Mouse (Mus musculus): Measurements from ENCODE around the gene 4930438A08Rik. TPM values are rescaled to one million over a fixed set of nuclear protein-coding genes. Genes with fewer than 3 reads are reported as not detected.
"Not testable (repeated sequence)": the region's sequence is repeated elsewhere in the genome, so short reads cannot be mapped to it uniquely, and the experiment has no call there.

The 4930438A08Rik gene
- 0.06 TPM in 1 of 2 replicates, not detected in the other for polyA plus RNA-seq (2012; rRNA removed)

DNA sequence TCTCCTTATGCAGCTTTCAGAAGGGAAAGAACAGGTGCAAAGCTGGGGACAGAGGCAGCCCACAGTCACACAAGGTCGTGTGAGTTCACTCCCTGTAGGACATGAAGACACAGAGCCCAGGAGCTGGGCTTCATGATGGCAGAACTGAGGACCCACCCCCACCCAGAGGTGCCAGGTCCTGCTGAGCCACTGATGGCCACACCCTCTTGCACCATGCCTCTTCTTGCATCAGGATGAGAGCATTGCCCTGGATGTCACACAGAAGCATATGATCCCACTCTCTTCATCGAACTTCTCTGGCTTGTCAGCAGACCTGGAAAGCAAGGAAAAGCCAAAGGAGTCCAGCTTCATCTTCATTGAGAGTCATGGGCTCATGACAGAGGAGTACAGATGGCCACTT lies at the start of gene 4930438A08Rik:
4930438A08Rik (plus strand) TSS at position 228 of the 400 bp plus-strand sequence.
- DNase-seq: no peak
- H3K4me1 ChIP-seq (ENCODE audit: control insufficient read depth, insufficient read depth, low read length): no peaks in the 10 kb centered on the region
- no peak within 1 kb of the TSS for H3K27ac ChIP-seq (ENCODE audit: insufficient read depth, low read length)
- H3K27me3 ChIP-seq (ENCODE audit: control insufficient read depth, insufficient read depth, low read length): no peaks in the 10 kb centered on the region
- H3K4me3 ChIP-seq (replicated peaks; ENCODE audit: insufficient read depth, low read depth, low read length): no peak within 1 kb of the TSS
- TF ChIP-seq POLR2A (IDR thresholded peaks at IDR 0.05; ENCODE audit: borderline replicate concordance, insufficient read depth, low read length) (no peak), CTCF (IDR thresholded peaks at IDR 0.05; ENCODE audit: borderline replicate concordance, insufficient read depth, low read depth, low read length) (no peak)
- 50% methylated on average over 2 of the region's 2 CpGs for WGBS

DNA sequence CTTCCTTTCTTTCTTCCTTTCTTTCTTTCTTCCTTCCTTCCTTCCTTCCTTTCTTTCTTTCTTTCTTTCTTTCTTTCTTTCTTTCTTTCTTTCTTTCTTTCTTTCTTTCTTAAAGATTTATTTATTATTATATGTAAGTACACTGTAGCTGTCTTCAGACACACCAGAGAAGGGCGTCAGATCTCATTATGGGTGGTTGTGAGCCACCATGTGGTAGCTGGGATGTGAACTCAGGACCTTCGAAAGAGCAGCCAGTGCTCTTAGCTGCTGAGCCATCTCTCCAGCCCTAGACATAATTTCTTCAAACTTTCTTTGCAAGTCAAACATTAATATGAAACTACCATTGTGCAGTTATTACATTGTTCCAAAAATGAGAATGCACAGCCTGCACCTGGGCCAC lies 49.7 kb upstream of the 4930438A08Rik start:
- not testable (repeated sequence) for H3K27me3 ChIP-seq (ENCODE audit: control insufficient read depth, insufficient read depth, low read length); H3K27ac ChIP-seq (ENCODE audit: insufficient read depth, low read length); H3K4me3 ChIP-seq (replicated peaks; ENCODE audit: insufficient read depth, low read depth, low read length); H3K4me1 ChIP-seq (ENCODE audit: control insufficient read depth, insufficient read depth, low read length); DNase-seq
- 86% methylated on average over 2 of the region's 2 CpGs for WGBS

DNA sequence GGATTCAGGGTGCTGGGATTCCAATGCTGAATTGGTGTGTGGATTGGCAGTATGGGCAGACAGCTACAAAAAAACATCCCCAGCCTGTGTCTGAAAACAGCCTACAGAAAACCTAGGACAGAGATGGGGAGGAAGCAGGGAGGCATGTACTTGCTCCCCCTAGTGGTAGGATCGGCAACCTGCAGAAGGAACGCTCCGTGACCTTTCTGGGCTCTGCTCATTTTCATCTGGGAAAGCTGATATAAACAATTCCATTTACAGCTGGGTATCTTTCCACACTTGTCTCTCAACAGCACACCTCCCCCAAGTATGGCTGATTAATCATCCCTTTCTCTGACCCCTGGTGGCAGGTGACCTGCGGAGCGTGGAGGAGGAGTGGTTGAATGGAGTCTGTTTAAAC lies 48.9 kb upstream of the 4930438A08Rik start:
- peak; percentile 51 to 71 for DNase-seq
- Histone ChIP-seq H3K27ac (ENCODE audit: insufficient read depth, low read length) (no peak overlapping the region), H3K27me3 (ENCODE audit: control insufficient read depth, insufficient read depth, low read length) (no peaks in the 10 kb centered on the region), H3K4me3 (replicated peaks; ENCODE audit: insufficient read depth, low read depth, low read length) (no peak overlapping the region), H3K4me1 (ENCODE audit: control insufficient read depth, insufficient read depth, low read length) (no peaks in the 10 kb centered on the region)
- TF ChIP-seq CTCF (IDR thresholded peaks at IDR 0.05; ENCODE audit: borderline replicate concordance, insufficient read depth, low read depth, low read length) (peak; percentile 95), POLR2A (IDR thresholded peaks at IDR 0.05; ENCODE audit: borderline replicate concordance, insufficient read depth, low read length) (no peak)
- WGBS: 14% methylated on average over 5 of the region's 5 CpGs

- Histone ChIP-seq H3K27ac (ENCODE audit: insufficient read depth, low read length) (no peak overlapping the region), H3K4me1 (ENCODE audit: control insufficient read depth, insufficient read depth, low read length) (no peaks in the 10 kb centered on the region), H3K27me3 (ENCODE audit: control insufficient read depth, insufficient read depth, low read length) (no peaks in the 10 kb centered on the region), H3K4me3 (replicated peaks; ENCODE audit: insufficient read depth, low read depth, low read length) (no peak overlapping the region)
- no peak for DNase-seq
- no peak for TF ChIP-seq CTCF (IDR thresholded peaks at IDR 0.05; ENCODE audit: borderline replicate concordance, insufficient read depth, low read depth, low read length)
- TF ChIP-seq POLR2A (IDR thresholded peaks at IDR 0.05; ENCODE audit: borderline replicate concordance, insufficient read depth, low read length): no peak
Measured at GRCm38 (mm10) chr11:58226425-58226824, 48.2 kb upstream of the 4930438A08Rik start.

DNA sequence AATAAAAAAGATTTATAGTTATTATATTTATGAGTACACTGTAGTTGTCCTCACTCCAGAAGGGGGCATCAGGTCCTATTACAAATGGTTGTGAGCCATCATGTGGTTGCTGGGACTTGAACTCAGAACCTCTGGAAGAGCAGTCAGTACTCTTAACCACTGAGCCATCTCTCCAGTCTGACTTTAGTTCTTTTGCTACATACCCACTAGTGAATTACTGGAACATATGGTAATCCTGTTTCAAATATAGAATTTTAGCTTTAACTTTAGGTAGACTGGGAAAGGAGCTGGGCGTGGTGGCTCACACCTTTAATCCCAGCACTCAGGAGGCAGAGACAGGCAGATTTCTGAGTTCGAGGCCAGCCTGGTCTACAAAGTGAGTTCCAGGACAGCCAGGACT lies 46.6 kb upstream of the 4930438A08Rik start:
- not testable (repeated sequence) for H3K27ac ChIP-seq (ENCODE audit: insufficient read depth, low read length); DNase-seq; H3K4me3 ChIP-seq (replicated peaks; ENCODE audit: insufficient read depth, low read depth, low read length); H3K4me1 ChIP-seq (ENCODE audit: control insufficient read depth, insufficient read depth, low read length); H3K27me3 ChIP-seq (ENCODE audit: control insufficient read depth, insufficient read depth, low read length)
- 72% methylated on average over 2 of the region's 2 CpGs for WGBS

DNA sequence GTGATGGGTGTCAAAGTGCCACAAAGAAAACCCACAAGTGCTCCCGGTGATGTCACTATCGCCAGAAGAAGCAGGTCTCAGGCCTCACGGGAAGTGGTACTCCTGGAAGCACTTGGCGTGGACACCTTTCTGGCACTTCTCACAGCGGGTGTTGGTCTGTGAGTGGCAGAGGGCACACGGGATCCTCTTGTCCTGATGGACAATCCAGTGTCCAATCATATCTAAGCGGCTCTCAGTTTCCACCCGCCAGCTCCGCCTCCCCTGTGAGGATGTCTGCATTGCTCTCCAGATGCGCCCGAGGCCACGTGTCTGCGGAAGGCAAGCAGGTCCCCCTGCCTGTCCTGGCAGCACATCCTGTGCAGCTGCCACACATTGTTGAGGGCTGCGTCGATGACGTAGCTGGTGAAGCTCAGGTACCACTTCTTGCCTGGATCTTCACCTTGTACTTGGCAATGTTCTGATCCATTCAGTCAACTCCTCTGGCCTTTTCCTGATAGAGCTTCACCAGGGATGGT lies 44.1 kb upstream of the 4930438A08Rik start:
- TF ChIP-seq CTCF (IDR thresholded peaks at IDR 0.05; ENCODE audit: borderline replicate concordance, insufficient read depth, low read depth, low read length): no peak
- no peak for TF ChIP-seq POLR2A (IDR thresholded peaks at IDR 0.05; ENCODE audit: borderline replicate concordance, insufficient read depth, low read length)

DNA sequence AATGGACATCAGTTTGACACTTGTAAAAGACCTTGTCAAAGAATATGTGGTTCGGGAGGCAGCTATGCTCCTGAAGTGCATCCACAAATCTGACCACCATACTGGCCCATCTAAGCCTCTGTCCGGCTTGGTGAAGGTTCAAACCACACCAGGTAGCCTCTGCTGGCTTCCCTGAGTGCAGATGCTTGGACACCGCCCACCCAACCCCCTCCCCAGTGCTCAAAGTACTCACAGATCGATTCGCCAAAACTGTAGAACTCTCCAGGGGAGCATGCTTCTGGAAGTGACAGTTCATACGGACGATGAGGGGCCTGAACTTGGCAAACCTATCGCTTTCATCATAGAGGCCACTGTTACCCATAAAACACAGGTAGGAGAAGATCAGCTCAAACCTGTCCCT lies 43.4 kb upstream of the 4930438A08Rik start:
- 61% methylated on average over 8 of the region's 8 CpGs for WGBS
- Histone ChIP-seq H3K27ac (ENCODE audit: insufficient read depth, low read length) (no peak overlapping the region), H3K4me3 (replicated peaks; ENCODE audit: insufficient read depth, low read depth, low read length) (no peak overlapping the region), H3K4me1 (ENCODE audit: control insufficient read depth, insufficient read depth, low read length) (no peaks in the 10 kb centered on the region), H3K27me3 (ENCODE audit: control insufficient read depth, insufficient read depth, low read length) (no peaks in the 10 kb centered on the region)
- DNase-seq: no peak
- no peak for TF ChIP-seq CTCF (IDR thresholded peaks at IDR 0.05; ENCODE audit: borderline replicate concordance, insufficient read depth, low read depth, low read length)
- no peak for TF ChIP-seq POLR2A (IDR thresholded peaks at IDR 0.05; ENCODE audit: borderline replicate concordance, insufficient read depth, low read length)

More for the DNA sequence above, 44.1 kb upstream of the 4930438A08Rik start:
- no peak for DNase-seq
- no peaks in the 10 kb centered on the region for H3K27me3 ChIP-seq (ENCODE audit: control insufficient read depth, insufficient read depth, low read length)
- H3K4me3 ChIP-seq (replicated peaks; ENCODE audit: insufficient read depth, low read depth, low read length): no peak overlapping the region
- 47% methylated on average over 16 of the region's 16 CpGs for WGBS
- no peak overlapping the region for H3K27ac ChIP-seq (ENCODE audit: insufficient read depth, low read length)
- H3K4me1 ChIP-seq (ENCODE audit: control insufficient read depth, insufficient read depth, low read length): no peaks in the 10 kb centered on the region

- not testable (repeated sequence) for H3K27me3 ChIP-seq (ENCODE audit: control insufficient read depth, insufficient read depth, low read length); H3K4me1 ChIP-seq (ENCODE audit: control insufficient read depth, insufficient read depth, low read length); H3K27ac ChIP-seq (ENCODE audit: insufficient read depth, low read length); DNase-seq; H3K4me3 ChIP-seq (replicated peaks; ENCODE audit: insufficient read depth, low read depth, low read length)
- 51% methylated on average over 3 of the region's 3 CpGs for WGBS
Measured at GRCm38 (mm10) chr11:58234551-58234950, 40.0 kb upstream of the 4930438A08Rik start.

DNA sequence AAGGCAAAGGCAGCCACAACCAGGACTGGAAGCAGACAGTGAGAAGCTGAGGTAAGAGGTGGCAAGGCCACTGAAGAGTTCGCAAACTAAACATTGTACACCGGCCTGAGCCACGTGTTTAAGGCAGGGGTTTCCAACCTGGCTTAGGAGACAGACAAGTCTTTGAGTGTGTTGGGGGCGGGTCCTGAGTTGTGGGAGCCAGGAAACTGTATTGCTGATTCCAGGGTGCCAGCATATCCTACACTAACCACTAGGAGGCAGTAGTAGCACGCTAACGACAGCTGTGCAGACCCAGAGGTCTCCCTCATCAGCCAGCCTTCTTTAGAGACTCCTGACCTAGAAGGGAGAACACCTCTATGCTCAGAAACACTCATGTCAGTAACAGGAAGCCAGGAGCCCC lies 39.4 kb upstream of the 4930438A08Rik start:
- DNase-seq: no peak
- peaks cover 5% of the 10 kb centered on the region; the same call in 1 of the 2 replicates for H3K4me1 ChIP-seq (ENCODE audit: control insufficient read depth, insufficient read depth, low read length)
- H3K27ac ChIP-seq (ENCODE audit: insufficient read depth, low read length): no peak overlapping the region
- TF ChIP-seq CTCF (IDR thresholded peaks at IDR 0.05; ENCODE audit: borderline replicate concordance, insufficient read depth, low read depth, low read length) (0 out of 2 replicates have a peak, but pooled peaks have one; percentile 29), POLR2A (IDR thresholded peaks at IDR 0.05; ENCODE audit: borderline replicate concordance, insufficient read depth, low read length) (no peak)
- no peaks in the 10 kb centered on the region for H3K27me3 ChIP-seq (ENCODE audit: control insufficient read depth, insufficient read depth, low read length)
- no peak overlapping the region for H3K4me3 ChIP-seq (replicated peaks; ENCODE audit: insufficient read depth, low read depth, low read length)
- 21% methylated on average over 6 of the region's 6 CpGs for WGBS
